Mouse (Mus musculus) liver (tissue): ENCODE measurements at regions not wholly inside any gene's neighbourhood (a gene's known extent, or its start where the extent isn't known, plus 50 kb on each side); places are given as distances from the start of the nearest gene placed in this dataset.
A peak's percentile ranks its signal among the peaks of the same experiment; 100 is the strongest.

Source experiments
- DNase-seq: peaks from one replicate; pipeline ENCODE4 v3.0.0-alpha.2; 2020; ENCODE audit warnings: mixed read lengths

- no peak for DNase-seq
These were observed 78.9 kb upstream of the Dapk1 start for GRCm38 (mm10) chr13:60522719-60523450.

DNA sequence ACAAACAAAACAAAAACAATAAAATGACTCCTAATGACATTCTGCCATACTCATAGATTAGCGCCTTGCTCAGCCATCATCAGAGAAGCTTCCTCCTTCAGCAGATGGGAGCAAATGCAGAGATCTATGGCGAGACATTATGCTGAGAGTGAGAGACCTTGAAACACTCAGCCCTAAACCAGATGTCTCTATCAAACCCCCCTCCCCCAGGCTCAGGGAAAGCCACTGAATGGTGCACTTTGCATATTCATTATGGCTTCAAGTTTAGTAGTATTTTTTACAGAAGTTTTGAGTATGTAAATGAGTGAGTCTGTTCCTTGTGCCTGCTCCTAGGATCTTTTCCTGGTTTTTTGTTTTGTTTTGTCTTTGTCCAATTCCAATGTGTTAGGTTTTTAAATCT is 73.9 kb upstream of the Dapk1 start:
- no peak for DNase-seq

GRCm38 (mm10) chr13:60528819-60529218 is 72.9 kb upstream of the Dapk1 start:
- peak; percentile 10 for DNase-seq

DNA sequence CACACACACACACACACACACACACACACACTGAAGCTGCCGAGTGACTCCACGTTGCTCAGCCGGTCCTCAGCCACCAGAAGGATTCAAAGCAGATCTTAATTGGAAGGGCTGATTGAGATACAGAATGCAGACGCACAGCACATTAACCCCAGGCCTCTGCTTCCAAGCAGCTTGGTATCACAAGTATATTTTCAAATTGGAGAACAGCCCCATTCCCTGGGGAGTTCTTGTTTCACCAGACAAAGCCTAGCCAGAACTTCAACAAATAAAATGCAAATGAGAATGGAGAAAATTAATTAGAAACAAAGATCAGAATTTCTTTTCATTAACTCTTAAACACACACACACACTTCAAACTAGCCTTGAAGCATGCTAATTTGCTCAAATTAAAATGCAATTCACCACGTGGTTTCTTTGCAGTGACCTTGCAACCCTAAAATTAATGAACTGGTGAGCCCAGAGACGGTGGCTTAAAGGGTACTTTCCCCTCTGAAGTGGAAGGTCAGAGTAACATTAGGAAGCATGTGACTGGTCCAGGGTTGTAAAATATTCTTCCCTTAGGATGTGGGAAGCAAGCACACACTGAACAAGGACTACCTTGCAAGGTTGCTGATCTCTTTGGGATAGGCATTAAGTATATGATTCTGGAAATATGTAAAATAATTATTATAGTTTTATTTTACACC is 72.2 kb upstream of the Dapk1 start:
- DNase-seq, result no peak

GRCm38 (mm10) chr13:60533871-60534427 is 67.8 kb upstream of the Dapk1 start:
- DNase-seq, result no peak

GRCm38 (mm10) chr13:60534501-60534900 is 67.2 kb upstream of the Dapk1 start:
- no peak for DNase-seq

GRCm38 (mm10) chr13:60535045-60535444 is 66.7 kb upstream of the Dapk1 start:
- no peak for DNase-seq

DNA sequence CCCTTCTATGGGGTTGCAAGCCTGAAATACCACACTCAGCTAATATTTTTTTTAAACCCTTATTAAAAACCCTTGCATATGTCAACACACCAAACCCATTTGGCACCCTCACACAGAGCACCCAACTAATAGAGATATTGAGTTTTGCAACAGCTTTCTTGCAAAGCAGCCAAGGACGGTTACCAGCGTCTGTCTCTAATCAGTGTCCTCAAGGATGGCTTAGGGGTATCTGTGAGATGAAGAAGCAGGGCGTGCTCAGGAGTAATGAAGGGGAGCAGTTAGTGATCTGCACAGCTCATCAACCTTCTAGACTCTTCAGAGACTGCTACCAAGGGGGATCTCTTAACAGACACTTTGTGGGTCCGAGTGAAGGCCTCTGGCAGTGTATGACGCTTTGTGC is 65.0 kb upstream of the Dapk1 start:
- no peak for DNase-seq

- DNase-seq, result no peak
These were observed 63.6 kb upstream of the Dapk1 start for GRCm38 (mm10) chr13:60538110-60538509.

- DNase-seq, result no peak
These were observed 60.6 kb upstream of the Dapk1 start for GRCm38 (mm10) chr13:60541165-60541564.

- DNase-seq, result no peak
These were observed 57.4 kb upstream of the Dapk1 start for GRCm38 (mm10) chr13:60544363-60544762.

DNA sequence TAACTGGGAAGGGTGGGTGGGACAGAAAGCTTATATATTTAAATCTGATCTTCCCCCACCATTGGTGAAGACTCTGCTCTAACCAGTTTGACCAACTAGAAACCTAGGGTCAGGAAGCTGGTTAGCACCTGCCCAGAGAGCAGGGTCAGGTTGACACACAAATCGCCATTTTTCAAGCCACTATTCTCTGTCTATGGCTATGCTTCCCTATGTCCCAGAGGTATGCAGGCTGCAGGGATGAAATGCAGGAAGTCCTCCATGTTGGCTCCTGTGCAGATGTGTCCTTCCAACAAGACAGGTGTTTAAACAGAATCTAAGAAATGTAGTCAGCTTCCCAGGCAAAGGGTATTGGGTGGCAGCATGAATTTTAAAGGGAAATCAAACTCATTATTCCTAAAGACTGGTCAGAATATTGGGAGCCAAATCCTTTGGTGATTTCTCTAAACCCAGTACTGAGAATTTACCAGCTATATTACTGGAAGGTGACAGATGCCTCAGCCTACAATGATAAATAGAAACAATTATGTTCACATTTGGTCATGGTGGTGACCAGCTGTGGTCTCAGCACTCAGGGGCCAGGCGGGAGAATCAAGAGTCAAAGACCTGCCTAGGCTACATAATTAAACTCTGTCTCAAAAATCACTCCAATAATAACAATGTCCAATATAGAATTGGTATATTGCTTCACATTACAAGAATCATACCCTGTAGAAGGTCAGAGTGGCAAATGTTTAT is 55.6 kb upstream of the Dapk1 start:
- DNase-seq, result no peak
